Mouse (Mus musculus) CH12.LX (cell line): Measurements from ENCODE around the gene Gm12394. TPM values are rescaled to one million over a fixed set of nuclear protein-coding genes. Genes with fewer than 3 reads are reported as not detected.

ENCODE experiments used
- DNase-seq: peaks from one replicate; pipeline ENCODE4 v3.0.0-alpha.2; 2013; ENCODE audit errors: extremely low read depth
- H3K27ac ChIP-seq: 2 replicates; pipeline ENCODE4 v1.5.1; 2012; ENCODE audit warnings: low read depth, mild to moderate bottlenecking, control low read depth, moderate library complexity; ENCODE audit not compliant: insufficient read depth
- H3K27me3 ChIP-seq: replicated peaks from 2 replicates; pipeline ENCODE3; 2012; ENCODE audit warnings: inconsistent platforms
- H3K36me3 ChIP-seq, 2 experiments: replicated peaks in 1 of 2; 2 replicates each; pipeline versions ENCODE3 to v1.6.1; 2012; ENCODE audit warnings: inconsistent platforms in 1 of 2, low read length in 1 of 2, mild to moderate bottlenecking in 1 of 2, mixed read lengths in 1 of 2, moderate library complexity in 1 of 2; ENCODE audit not compliant: control insufficient read depth in 1 of 2, insufficient read depth in 1 of 2
- H3K4me1 ChIP-seq, 2 experiments: 2 replicates each; pipeline ENCODE4 v1.6.1; 2012; ENCODE audit warnings: inconsistent platforms in 1 of 2, moderate library complexity in 1 of 2; ENCODE audit not compliant: insufficient read depth in 2 of 2, control insufficient read depth in 1 of 2
- H3K4me2 ChIP-seq: 2 replicates; pipeline ENCODE4 v1.6.1; 2012; ENCODE audit warnings: low read depth, mild to moderate bottlenecking, control low read depth; ENCODE audit not compliant: poor library complexity, insufficient read depth, severe bottlenecking
- H3K4me3 ChIP-seq, 3 experiments: fragments of 150-350 bp in 1 of 3; sonication (generic) in 1 of 3; replicated peaks in 1 of 3; 2 replicates each; pipeline versions ENCODE3 to v1.5.1; 2011 to 2012; ENCODE audit warnings: low read depth in 2 of 3, low read length in 2 of 3, mild to moderate bottlenecking in 2 of 3, moderate library complexity in 2 of 3, control low read depth in 1 of 3, improper control_type of control experiment in 1 of 3, inconsistent platforms in 1 of 3, mixed read lengths in 1 of 3; ENCODE audit not compliant: poor library complexity in 1 of 3
- H3K79me2 ChIP-seq: replicated peaks from 2 replicates; pipeline ENCODE4 v1.6.1; 2012; ENCODE audit warnings: mild to moderate bottlenecking, moderate library complexity; ENCODE audit not compliant: control insufficient read depth, poor library complexity, insufficient read depth, severe bottlenecking; ENCODE audit errors: extremely low read depth
- H3K9ac ChIP-seq: 2 replicates; pipeline ENCODE4 v1.6.1; 2012; ENCODE audit warnings: low read depth, mild to moderate bottlenecking, control low read depth, moderate library complexity; ENCODE audit not compliant: insufficient read depth
- H3K9me3 ChIP-seq: replicated peaks from 2 replicates; pipeline ENCODE3; 2012; ENCODE audit warnings: low read length, inconsistent platforms, mixed read lengths
- CTCF ChIP-seq, 2 experiments: IDR thresholded peaks in 1 of 2; conservative IDR thresholded peaks in 1 of 2; 2 replicates each; pipeline ENCODE4 v1.5.1; 2011 to 2012; ENCODE audit warnings: low read depth in 2 of 2, low read length in 2 of 2, improper control_type of control experiment in 1 of 2, inconsistent platforms in 1 of 2, mild to moderate bottlenecking in 1 of 2, moderate library complexity in 1 of 2
- ELF1 ChIP-seq: IDR thresholded peaks from 2 replicates; pipeline ENCODE4 v1.6.1; 2014; ENCODE audit warnings: low read depth, mild to moderate bottlenecking, inconsistent platforms, low read length, improper control_type of control experiment
- EP300 ChIP-seq: IDR thresholded peaks from 2 replicates; pipeline ENCODE4 v1.6.1; 2011; ENCODE audit warnings: low read length, improper control_type of control experiment
- ETS1 ChIP-seq: conservative IDR thresholded peaks from 2 replicates; pipeline ENCODE4 v1.6.1; 2012; ENCODE audit warnings: low read depth, mild to moderate bottlenecking, inconsistent platforms, low read length, improper control_type of control experiment, moderate library complexity
- GABPA ChIP-seq: IDR thresholded peaks from 2 replicates; pipeline ENCODE4 v1.6.1; 2012; ENCODE audit warnings: low read depth, low read length, improper control_type of control experiment, inconsistent platforms; ENCODE audit not compliant: insufficient replicate concordance
- JUN ChIP-seq: IDR thresholded peaks from 2 replicates; pipeline ENCODE4 v1.6.1; 2011; ENCODE audit warnings: low read depth, mild to moderate bottlenecking, low read length, improper control_type of control experiment, moderate library complexity; ENCODE audit not compliant: insufficient read depth
- JUND ChIP-seq: conservative IDR thresholded peaks from 2 replicates; pipeline ENCODE4 v1.6.1; 2011; ENCODE audit warnings: low read depth, low read length, improper control_type of control experiment
- MAFK ChIP-seq: IDR thresholded peaks from 2 replicates; pipeline ENCODE4 v1.6.1; 2011; ENCODE audit warnings: low read length, improper control_type of control experiment; ENCODE audit not compliant: insufficient replicate concordance
- MAX ChIP-seq: IDR thresholded peaks from 2 replicates; pipeline ENCODE4 v1.6.1; 2011; ENCODE audit warnings: low read length, improper control_type of control experiment
- MXI1 ChIP-seq: IDR thresholded peaks from 2 replicates; pipeline ENCODE4 v1.6.1; 2011; ENCODE audit warnings: mild to moderate bottlenecking, low read depth, low read length, improper control_type of control experiment
- MYC ChIP-seq: IDR thresholded peaks from 2 replicates; pipeline ENCODE4 v1.6.1; 2011; ENCODE audit warnings: low read depth, mild to moderate bottlenecking, improper control_type of control experiment, low read length
- NELFE ChIP-seq: IDR thresholded peaks from 2 replicates; pipeline ENCODE4 v1.6.1; 2011; ENCODE audit warnings: low read depth, low read length, improper control_type of control experiment
- POLR2A ChIP-seq: IDR thresholded peaks from 2 replicates; pipeline ENCODE4 v1.6.1; 2011; ENCODE audit warnings: low read depth, mild to moderate bottlenecking, improper control_type of control experiment, low read length
- POLR2AphosphoS2 ChIP-seq: IDR thresholded peaks from 2 replicates; pipeline ENCODE4 v1.6.1; 2011; ENCODE audit warnings: low read depth, low read length, improper control_type of control experiment
- RAD21 ChIP-seq: IDR thresholded peaks from 2 replicates; pipeline ENCODE4 v1.6.1; 2011; ENCODE audit warnings: low read depth, mild to moderate bottlenecking, low read length, improper control_type of control experiment, moderate library complexity
- SIN3A ChIP-seq: IDR thresholded peaks from 2 replicates; pipeline ENCODE4 v1.6.1; 2012; ENCODE audit warnings: low read length, improper control_type of control experiment, inconsistent platforms
- SMC3 ChIP-seq: IDR thresholded peaks from 2 replicates; pipeline ENCODE4 v1.6.1; 2011; ENCODE audit warnings: low read depth, low read length, improper control_type of control experiment
- TBP ChIP-seq: conservative IDR thresholded peaks from 2 replicates; pipeline ENCODE4 v1.6.1; 2011; ENCODE audit warnings: low read depth, low read length, improper control_type of control experiment
- USF1 ChIP-seq: IDR thresholded peaks from 2 replicates; pipeline ENCODE4 v1.6.1; 2014; ENCODE audit warnings: low read depth, mild to moderate bottlenecking, inconsistent platforms, low read length, improper control_type of control experiment
- ZC3H11A ChIP-seq: IDR thresholded peaks from 2 replicates; pipeline ENCODE4 v1.6.1; 2012; ENCODE audit warnings: low read depth, mild to moderate bottlenecking, inconsistent platforms, low read length, improper control_type of control experiment
- ZMIZ1 ChIP-seq: IDR thresholded peaks from 2 replicates; pipeline ENCODE4 v1.6.1; 2012; ENCODE audit warnings: low read depth, mild to moderate bottlenecking, inconsistent platforms, low read length, improper control_type of control experiment
- dilution Hi-C: fragments of 300-500 bp; cut with MboI; formaldehyde crosslinking; loops from 2 replicates; pipeline ENCODE4 v1.14.3; 2020; ENCODE audit warnings: low sequenced_read_pairs; ENCODE audit not compliant: extremely low pct_unique_long_range_greater_than_20kb, extremely low pct_ligation_motif_present
- in situ Hi-C: fragments of 300-500 bp; cut with MboI; formaldehyde crosslinking; loops from 3 replicates; pipeline ENCODE4 v1.14.3; 2019; ENCODE audit warnings: low sequenced_read_pairs, low pct_ligation_motif_present, low pct_unique_long_range_greater_than_20kb, mixed read lengths
- polyA plus RNA-seq: library from polyadenylated mRNA; unstranded; fragments of >175 nt; gene quantifications from 2 replicates; pipeline ENCODE4 v1.2.1, GENCODE M21; 2012; ENCODE audit warnings: low read depth; ENCODE audit not compliant: insufficient read length
- total RNA-seq, 2 experiments: library from RNA; depleted of rRNA; stranded (reverse); fragments of 300-350 nt in 1 of 2; fragments of >200 nt in 1 of 2; gene quantifications; 2 replicates each; pipeline ENCODE4 v1.2.3; 2012 to 2014

The Gm12394 gene
- total and polyA plus RNA-seq, 3 experiments = not detected

DNA sequence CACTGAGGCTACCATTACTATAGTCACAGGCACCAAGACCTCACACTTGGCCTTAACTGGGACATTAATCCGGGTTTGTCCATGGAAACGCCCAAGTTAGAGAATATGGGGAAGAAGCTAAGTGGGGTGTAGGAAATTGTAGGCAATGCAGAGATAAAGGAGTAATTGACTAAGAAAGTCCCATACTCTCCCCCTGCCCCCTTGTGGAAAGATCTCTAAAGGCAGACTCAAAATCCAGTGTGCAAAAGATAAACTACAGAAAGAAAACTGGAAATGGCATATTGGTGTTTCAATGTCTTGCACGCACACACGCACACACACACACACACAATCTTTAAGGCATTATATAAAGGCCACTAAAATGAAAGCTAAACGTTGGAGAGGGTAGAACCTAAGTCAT is 14.2 kb upstream of the Gm12394 start:
- no peaks in the 10 kb centered on the region for H3K4me1 ChIP-seq

DNA sequence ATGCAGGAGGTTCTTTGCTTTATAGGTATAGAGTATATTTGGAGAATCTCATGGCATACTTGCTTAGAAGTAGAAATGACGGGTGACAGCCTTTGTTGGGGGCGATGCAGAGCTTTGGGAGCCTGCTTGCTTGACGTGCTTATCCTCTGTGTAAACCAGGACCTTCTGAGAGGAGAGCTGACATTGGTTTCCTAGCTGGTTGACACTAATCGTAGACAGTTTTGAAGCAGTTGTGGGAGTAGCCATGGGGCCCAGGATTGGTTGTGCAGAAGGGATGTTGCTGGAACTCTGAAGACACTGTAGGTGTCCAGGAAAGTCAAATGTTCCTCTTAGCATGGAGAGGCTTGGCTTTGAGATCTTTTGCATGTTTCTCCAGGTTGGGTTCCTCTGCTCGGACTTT is 11.6 kb upstream of the Gm12394 start:
- no peak overlapping the region for H3K4me3 ChIP-seq
- H3K9me3 ChIP-seq = no peaks in the 10 kb centered on the region
- no peak overlapping the region for H3K9ac ChIP-seq

More for the DNA sequence above, 14.2 kb upstream of the Gm12394 start:
- in situ Hi-C loops = loop anchor here (5.0 kb wide), 1 partner anchor 92 kb away; no protein-coding TSS in a partner anchor
- dilution Hi-C loops = no loop called here
- Histone ChIP-seq H3K9ac (no peak overlapping the region), H3K4me2 (no peak overlapping the region), H3K27me3 (peaks cover 31% of the 10 kb centered on the region), H3K36me3 (no peaks in the 10 kb centered on the region), H3K27ac (no peak overlapping the region), H3K9me3 (no peaks in the 10 kb centered on the region), H3K79me2 (no peaks in the 10 kb centered on the region)
- DNase-seq = no peak
- no peak for TF ChIP-seq ZMIZ1
- TF ChIP-seq MAX = no peak
- TF ChIP-seq JUN = no peak
- TF ChIP-seq POLR2A = no peak
- TF ChIP-seq MXI1 = no peak
- no peak for TF ChIP-seq EP300
- TF ChIP-seq ETS1 = no peak
- TF ChIP-seq RAD21 = peak; percentile 26
- peak in 1 of 2 experiments; percentile 51; a peak in 2 of 4 replicates for TF ChIP-seq CTCF (conservative IDR thresholded peaks at IDR 0.05 in 1 of 2, IDR thresholded peaks at IDR 0.05 in 1 of 2; ENCODE audit: low read depth in 2 of 2, low read length in 2 of 2)
- no peak for TF ChIP-seq POLR2AphosphoS2
- peak; percentile 54 for TF ChIP-seq SMC3
- TF ChIP-seq GABPA = no peak
- TF ChIP-seq, all 38 proteins: peak for 3
- no peak overlapping the region for H3K4me3 ChIP-seq

More for the DNA sequence above, 11.6 kb upstream of the Gm12394 start:
- peaks cover 24% of the 10 kb centered on the region for H3K27me3 ChIP-seq
- no peak overlapping the region for H3K4me2 ChIP-seq
- no peaks in the 10 kb centered on the region for H3K4me1 ChIP-seq
- no peaks in the 10 kb centered on the region for H3K79me2 ChIP-seq
- in situ Hi-C loops = no loop called here
- TF ChIP-seq MAFK = no peak
- TF ChIP-seq TBP = no peak
- no peak for TF ChIP-seq ELF1
- no peak for TF ChIP-seq SIN3A
- no peak for TF ChIP-seq ZC3H11A
- no peak for TF ChIP-seq NELFE
- TF ChIP-seq GABPA = no peak
- TF ChIP-seq MYC = no peak
- TF ChIP-seq POLR2A = no peak
- no peak for TF ChIP-seq JUND
- TF ChIP-seq MXI1 = no peak
- no peak for TF ChIP-seq RAD21
- TF ChIP-seq USF1 = no peak
- TF ChIP-seq, all 38 proteins: peak for 0
- dilution Hi-C loops = no loop called here
- Histone ChIP-seq H3K27ac (no peak overlapping the region), H3K36me3 (no peaks in the 10 kb centered on the region)
- DNase-seq = no peak
